Mouse (Mus musculus): Measurements from ENCODE around the gene A930002H24Rik.

Gene A930002H24Rik

GRCm38 (mm10) chr17:63826767-63827166 is 36.8 kb downstream of the A930002H24Rik start:
- no peaks in the 10 kb centered on the region for H3K9me3 ChIP-seq (ENCODE audit: low read length)

DNA sequence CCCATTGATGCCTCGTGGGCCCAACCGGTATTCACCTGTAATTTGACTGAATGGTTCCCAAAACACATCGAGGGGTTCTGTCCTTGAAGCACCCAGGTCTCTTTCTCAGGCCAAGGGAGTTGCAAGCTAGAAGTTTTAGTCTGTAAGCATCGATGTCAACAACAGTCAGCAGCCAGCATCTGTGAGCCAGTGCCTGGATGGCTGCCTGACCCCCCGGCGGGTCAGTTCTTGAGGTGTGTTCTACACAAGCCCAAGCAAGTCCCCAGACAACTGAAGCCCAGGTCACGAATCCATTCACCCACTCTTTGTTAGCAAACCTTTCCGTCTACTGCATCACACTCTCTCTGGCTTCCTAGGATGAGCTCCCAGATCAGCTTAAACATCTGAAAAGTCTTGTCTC is 37.4 kb downstream of the A930002H24Rik start:
- no peak for TF ChIP-seq CTCF (conservative IDR thresholded peaks at IDR 0.05; ENCODE audit: low read length)
- Histone ChIP-seq H3K36me3 (ENCODE audit: insufficient read depth, low read length) (no peaks in the 10 kb centered on the region), H3K27me3 (ENCODE audit: insufficient read depth, low read length) (no peaks in the 10 kb centered on the region)

More at GRCm38 (mm10) chr17:63826767-63827166, 36.8 kb downstream of the A930002H24Rik start:
- H3K4me3 ChIP-seq (replicated peaks; ENCODE audit: low read length) = no peak overlapping the region
- H3K27me3 ChIP-seq (ENCODE audit: insufficient read depth, low read length) = no peaks in the 10 kb centered on the region
- H3K36me3 ChIP-seq (ENCODE audit: insufficient read depth, low read length) = no peaks in the 10 kb centered on the region
- peaks cover 65% of the 10 kb centered on the region for H3K4me1 ChIP-seq (replicated peaks; ENCODE audit: low read depth, low read length)
- TF ChIP-seq CTCF (conservative IDR thresholded peaks at IDR 0.05; ENCODE audit: low read length) (no peak), NANOG (IDR thresholded peaks at IDR 0.05; ENCODE audit: borderline replicate concordance, low read length) (no peak), POU5F1 (IDR thresholded peaks at IDR 0.05; ENCODE audit: borderline replicate concordance, low read length) (no peak)

GRCm38 (mm10) chr17:63824141-63824540 is 39.5 kb downstream of the A930002H24Rik start:
- Histone ChIP-seq H3K27me3 (ENCODE audit: insufficient read depth, low read length) (no peaks in the 10 kb centered on the region), H3K4me1 (replicated peaks; ENCODE audit: low read depth, low read length) (peaks cover 54% of the 10 kb centered on the region), H3K4me3 (replicated peaks; ENCODE audit: low read length) (no peak overlapping the region), H3K9me3 (ENCODE audit: low read length) (no peaks in the 10 kb centered on the region), H3K36me3 (ENCODE audit: insufficient read depth, low read length) (no peaks in the 10 kb centered on the region)
- TF ChIP-seq POU5F1 (IDR thresholded peaks at IDR 0.05; ENCODE audit: borderline replicate concordance, low read length) (no peak), CTCF (conservative IDR thresholded peaks at IDR 0.05; ENCODE audit: low read length) (no peak), NANOG (IDR thresholded peaks at IDR 0.05; ENCODE audit: borderline replicate concordance, low read length) (no peak)

More for the DNA sequence above, 37.4 kb downstream of the A930002H24Rik start:
- Histone ChIP-seq H3K4me3 (replicated peaks; ENCODE audit: low read length) (no peak overlapping the region), H3K4me1 (replicated peaks; ENCODE audit: low read depth, low read length) (peaks cover 64% of the 10 kb centered on the region), H3K9me3 (ENCODE audit: low read length) (no peaks in the 10 kb centered on the region)

DNA sequence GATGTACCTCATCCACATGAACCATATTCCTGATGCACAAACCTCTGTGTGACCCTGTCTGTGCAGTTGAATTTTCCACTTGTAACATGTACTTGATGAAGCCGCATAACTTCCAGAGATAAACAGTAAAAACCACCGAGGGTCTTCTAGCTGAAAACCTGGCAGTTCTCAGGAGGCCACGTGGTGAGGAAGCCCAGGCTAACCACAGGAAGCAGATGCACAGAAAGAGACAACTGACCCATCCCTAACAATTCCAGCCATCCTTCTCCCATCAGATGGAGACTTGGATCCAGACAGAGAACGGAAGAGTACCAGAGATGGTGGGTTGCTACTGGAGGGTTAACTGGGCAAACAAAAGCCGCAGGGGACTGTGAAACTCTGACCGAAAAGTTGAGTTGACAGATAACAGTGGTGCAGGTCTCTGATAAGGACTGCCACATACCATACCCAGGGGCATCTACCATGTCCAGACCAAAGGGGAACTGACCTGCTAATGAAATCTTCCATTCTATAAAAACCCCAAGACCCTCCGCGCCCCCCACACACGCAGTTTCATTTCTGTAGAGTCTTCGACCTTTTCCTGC is 45.1 kb downstream of the A930002H24Rik start:
- Histone ChIP-seq H3K4me1 (replicated peaks; ENCODE audit: low read depth, low read length) (peaks cover 23% of the 10 kb centered on the region), H3K27me3 (ENCODE audit: insufficient read depth, low read length) (no peaks in the 10 kb centered on the region), H3K9me3 (ENCODE audit: low read length) (peaks cover 11% of the 10 kb centered on the region), H3K36me3 (ENCODE audit: insufficient read depth, low read length) (no peaks in the 10 kb centered on the region), H3K4me3 (replicated peaks; ENCODE audit: low read length) (no peak overlapping the region)
- TF ChIP-seq NANOG (IDR thresholded peaks at IDR 0.05; ENCODE audit: borderline replicate concordance, low read length) (no peak), CTCF (conservative IDR thresholded peaks at IDR 0.05; ENCODE audit: low read length) (no peak), POU5F1 (IDR thresholded peaks at IDR 0.05; ENCODE audit: borderline replicate concordance, low read length) (no peak)

GRCm38 (mm10) chr17:63813552-63813951 is 50.0 kb downstream of the A930002H24Rik start:
- TF ChIP-seq POU5F1 (IDR thresholded peaks at IDR 0.05; ENCODE audit: borderline replicate concordance, low read length) (no peak), NANOG (IDR thresholded peaks at IDR 0.05; ENCODE audit: borderline replicate concordance, low read length) (peak; percentile 89)
- 0 out of 2 replicates have a peak overlapping the region, but pooled peaks have one; percentile 27 for H3K4me3 ChIP-seq (replicated peaks; ENCODE audit: low read length)
- peaks cover 33% of the 10 kb centered on the region for H3K4me1 ChIP-seq (replicated peaks; ENCODE audit: low read depth, low read length)
- peaks cover 18% of the 10 kb centered on the region for H3K9me3 ChIP-seq (ENCODE audit: low read length)
- no peaks in the 10 kb centered on the region for H3K27me3 ChIP-seq (ENCODE audit: insufficient read depth, low read length)
- no peaks in the 10 kb centered on the region for H3K36me3 ChIP-seq (ENCODE audit: insufficient read depth, low read length)
